Mouse (Mus musculus) gastrocnemius, adult 8-10 months (tissue): ENCODE results near the gene Nedd4. TPM values are rescaled to one million over a fixed set of nuclear protein-coding genes. Genes with fewer than 3 reads are reported as not detected.

Experiments used
- DNase-seq, 2 experiments: peaks; one replicate each; pipeline ENCODE4 v3.0.0; 2022; ENCODE audit warnings: low spot score in 2 of 2
- total RNA-seq, 4 experiments: library from RNA; stranded (reverse); gene quantifications; 2 replicates each; pipeline ENCODE4 v1.2.4; 2022

Nedd4 gene
- total RNA-seq, 4 experiments from 2014 or later = 286 to 317 (median 309) TPM

DNA sequence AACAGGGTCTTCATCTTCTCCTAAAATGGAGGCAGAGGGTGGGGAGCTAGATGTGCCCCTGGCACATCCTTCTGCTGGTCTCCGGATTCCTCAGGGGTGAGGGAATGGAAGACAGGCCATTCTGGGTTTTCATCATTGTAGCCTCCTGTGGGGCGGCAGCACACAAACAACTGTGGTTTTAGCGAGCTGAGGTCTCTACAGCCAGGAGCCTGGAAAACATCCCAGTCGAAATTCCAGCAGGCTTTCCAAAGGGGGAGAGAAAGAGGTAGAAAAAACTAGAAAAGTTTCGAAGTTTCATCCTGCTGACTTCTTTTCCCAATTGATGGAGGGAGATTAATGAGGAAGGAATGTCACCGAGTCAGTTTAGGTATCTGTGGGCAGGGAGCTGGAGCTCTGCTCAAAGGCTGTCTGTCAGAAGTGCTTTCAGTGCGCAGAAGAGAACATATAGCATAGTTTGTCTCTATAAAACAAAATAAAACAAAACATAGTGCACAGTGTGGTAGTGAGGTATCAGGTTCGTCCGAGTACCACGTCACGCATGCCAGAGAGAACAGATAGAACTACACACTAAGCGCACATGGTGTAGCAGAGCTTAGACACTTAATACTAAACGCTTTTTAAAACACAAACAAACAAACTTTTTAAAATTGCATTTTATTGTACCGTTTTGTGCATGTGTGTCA, 128.5 kb downstream of the Nedd4 start:
- no peak for DNase-seq

DNA sequence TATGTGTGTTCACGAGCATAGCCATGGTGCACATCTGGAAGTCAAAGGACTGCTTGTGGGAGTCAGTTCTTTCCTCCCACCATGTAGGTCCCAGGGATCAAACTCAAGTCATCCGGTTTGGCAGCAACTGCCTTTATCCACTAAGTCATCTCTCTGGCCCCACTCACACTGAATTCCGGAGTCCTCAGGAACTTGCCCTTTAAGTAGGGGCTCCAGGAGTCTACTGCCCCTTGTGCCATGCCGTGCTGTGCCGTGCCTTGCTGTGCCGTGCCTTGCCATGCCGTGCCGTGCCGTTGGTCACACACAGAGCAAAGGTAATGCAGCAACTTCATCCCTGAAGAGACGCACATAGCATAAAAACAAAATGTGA, 129.1 kb downstream of the Nedd4 start:
- DNase-seq = no peak

DNA sequence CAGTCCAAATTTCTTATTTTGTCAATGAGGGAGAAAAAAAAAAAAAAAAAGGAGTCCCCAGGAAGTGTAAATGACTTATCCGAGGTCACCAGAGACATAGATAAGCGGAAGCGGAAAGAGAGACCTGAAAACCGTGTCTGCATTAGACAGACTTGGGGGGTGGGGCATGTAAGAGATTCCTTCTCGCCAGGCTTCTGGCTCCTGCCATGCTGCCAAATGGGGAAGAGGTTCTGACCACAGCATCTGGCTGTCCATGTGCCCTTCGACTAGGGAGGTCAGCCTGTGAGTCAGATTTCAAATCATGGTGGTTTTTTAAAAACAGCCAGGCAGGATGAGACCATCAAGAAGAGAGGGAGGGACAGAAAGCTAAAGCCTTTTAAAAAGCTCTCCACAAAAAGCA, 129.5 kb downstream of the Nedd4 start:
- peak; percentile 5 to 9 for DNase-seq

DNA sequence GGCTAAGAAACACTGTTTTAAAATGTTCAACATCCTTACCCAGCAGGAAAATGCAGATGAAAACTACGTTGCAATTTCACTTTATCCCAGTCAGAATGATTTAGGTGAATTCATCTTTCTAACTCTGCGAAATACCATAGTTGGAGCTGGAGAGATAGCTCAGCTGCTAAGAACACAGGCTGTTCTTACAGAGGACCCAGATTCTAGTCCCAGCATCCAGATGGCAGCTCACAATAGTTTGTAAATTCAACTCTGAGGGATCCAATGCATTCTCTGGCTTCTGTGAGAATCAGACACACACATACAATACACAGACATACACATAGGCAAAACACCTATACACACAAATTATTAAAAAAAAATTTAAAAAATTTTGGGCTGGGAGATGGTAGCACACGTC, 133.1 kb downstream of the Nedd4 start:
- DNase-seq = no peak

DNA sequence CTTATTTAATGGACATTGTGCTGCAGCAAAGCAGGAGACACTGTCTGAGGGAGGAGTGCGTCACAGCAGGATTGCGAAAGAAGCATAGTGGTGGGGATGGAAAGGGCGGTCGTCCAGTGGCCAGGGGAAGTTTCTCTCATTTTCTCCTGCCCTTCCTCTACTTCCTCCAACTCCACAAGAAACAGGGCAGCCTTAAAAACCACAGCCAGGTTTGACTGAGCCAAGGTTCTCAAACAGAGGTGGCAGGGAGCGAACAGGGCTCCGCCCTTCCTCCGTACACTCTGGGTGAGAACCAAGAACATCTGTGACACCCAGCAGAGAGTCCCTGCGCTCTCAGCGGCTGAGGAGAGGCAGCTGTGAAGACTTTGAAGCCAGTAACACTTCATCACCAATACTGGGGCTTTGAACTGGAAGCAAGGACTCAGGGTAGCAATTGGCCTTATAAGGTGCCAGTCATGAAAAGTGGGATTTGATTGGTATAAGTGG, 135.0 kb downstream of the Nedd4 start:
- peak; percentile 29 to 53 for DNase-seq

Other genes with a start within 250 kb of the Nedd4 start
- under 1 TPM in 3 of 4 experiments, not detected in 1; 0.05 to 0.16 (median 0.08) TPM for gene Mns1, start 224.3 kb upstream of the Nedd4 start, total RNA-seq
- 1 to 10 TPM in 3 of 4 experiments, under 1 TPM in 1; 0.99 to 1.9 (median 1.4) TPM for gene Tex9, start 170.1 kb upstream of the Nedd4 start, total RNA-seq
- 10 to 100 TPM; 17.4 to 23.3 (median 19.9) TPM for gene Rfx7, start 130.1 kb upstream of the Nedd4 start, total RNA-seq
- under 1 TPM; 0.07 to 0.38 (median 0.12) TPM for gene Prtg, start 144.5 kb downstream of the Nedd4 start, total RNA-seq